31 mouse cellular contexts compared by ENCODE assay signal in the genomic region with DNA sequence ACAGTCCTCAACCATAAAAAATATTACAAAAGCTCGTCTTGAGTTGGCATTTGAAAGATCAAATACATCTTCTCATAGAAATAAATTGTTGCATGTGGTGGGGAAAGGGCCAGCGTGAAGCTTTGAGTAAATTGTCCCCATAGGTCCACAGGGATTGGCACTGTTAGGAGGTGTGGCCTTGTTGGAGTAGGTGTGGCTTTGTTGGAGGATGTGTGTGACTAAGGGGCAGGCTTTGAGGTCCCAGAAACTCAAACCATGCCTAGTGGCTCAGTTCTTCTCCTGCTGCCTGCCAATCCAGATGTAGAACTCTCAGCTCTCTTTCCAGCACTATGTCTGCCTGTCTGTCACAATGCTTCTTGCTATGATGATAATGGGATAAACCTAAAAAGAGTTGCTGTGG. TPM values are rescaled to one million over a fixed set of nuclear protein-coding genes. Genes with fewer than 3 reads are reported as not detected.
"Had no signal": no experiment of that assay in that cellular context is flagged by ENCODE, and none has a peak within 500 bp of the region (broad histone marks: within the 10 kb centered on the region; RNA-seq: fewer than 3 reads in every experiment).

No protein-coding gene starts in this region.

- H3K36me3 ChIP-seq: embryonic facial prominence, embryonic 10.5 days; embryonic facial prominence, embryonic 12.5 days; embryonic facial prominence, embryonic 13.5 days; embryonic facial prominence, embryonic 15.5 days; forebrain, embryonic 10.5 days; forebrain, embryonic 12.5 days; forebrain, embryonic 15.5 days had no signal

- DNase-seq: cerebellum, adult 18-20 months; cerebellum, adult 2 months; cerebellum, adult 8-10 months; cerebellum, adult 9-10 months; cerebellum, adult 9-11 months; cerebellum, postnatal 10 days; cerebellum, postnatal 14 days; cerebellum, postnatal 25 days; cerebellum, postnatal 36 days; embryo, embryonic 11 days; forebrain, postnatal 0 days; gastrocnemius, adult 2 months; gastrocnemius, postnatal 10 days; gastrocnemius, postnatal 14 days; gastrocnemius, postnatal 25 days; gastrocnemius, postnatal 36 days; heart, adult 18-20 months had no signal

- ATAC-seq: forebrain, embryonic 13.5 days; forebrain, embryonic 14.5 days; forebrain, embryonic 15.5 days; forebrain, embryonic 16.5 days; forebrain, postnatal 0 days had no signal

- H3K27me3 ChIP-seq: embryonic facial prominence, embryonic 12.5 days had no signal

- H3K27ac ChIP-seq: embryonic facial prominence, embryonic 10.5 days; embryonic facial prominence, embryonic 12.5 days; embryonic facial prominence, embryonic 13.5 days; embryonic facial prominence, embryonic 15.5 days; forebrain, embryonic 10.5 days; forebrain, embryonic 12.5 days; forebrain, embryonic 13.5 days; forebrain, embryonic 15.5 days; gastrocnemius, adult 2 months had no signal

- H3K9me3 ChIP-seq: embryonic facial prominence, embryonic 10.5 days; embryonic facial prominence, embryonic 12.5 days; embryonic facial prominence, embryonic 13.5 days; embryonic facial prominence, embryonic 15.5 days; forebrain, embryonic 10.5 days; forebrain, embryonic 12.5 days; forebrain, embryonic 13.5 days; forebrain, embryonic 15.5 days had no signal

- H3K4me3 ChIP-seq: embryonic facial prominence, embryonic 10.5 days; embryonic facial prominence, embryonic 12.5 days; embryonic facial prominence, embryonic 13.5 days; embryonic facial prominence, embryonic 15.5 days; erythroblast, embryonic 14.5 days; forebrain, embryonic 10.5 days; forebrain, embryonic 12.5 days; forebrain, embryonic 13.5 days; forebrain, embryonic 15.5 days; gastrocnemius, adult 2 months had no signal

- H3K9ac ChIP-seq: embryonic facial prominence, embryonic 12.5 days; embryonic facial prominence, embryonic 13.5 days; embryonic facial prominence, embryonic 15.5 days; forebrain, embryonic 12.5 days; forebrain, embryonic 13.5 days; forebrain, embryonic 15.5 days; forebrain, postnatal 0 days had no signal

- H3K4me2 ChIP-seq: embryonic facial prominence, embryonic 12.5 days; embryonic facial prominence, embryonic 13.5 days; embryonic facial prominence, embryonic 15.5 days; forebrain, embryonic 12.5 days; forebrain, embryonic 13.5 days; forebrain, embryonic 15.5 days had no signal

RNA-seq across cellular contexts. Expression of gene Gm10320, which starts 49.8 kb away (rescaled TPM):
- total RNA-seq: forebrain, postnatal 0 days; gastrocnemius, adult 18-20 months; gastrocnemius, adult 2 months; gastrocnemius, adult 8-10 months; gastrocnemius, postnatal 10 days; gastrocnemius, postnatal 14 days; gastrocnemius, postnatal 25 days; gastrocnemius, postnatal 36 days; gastrocnemius, postnatal 4 days; heart, adult 18-20 months had no signal
